Mouse (Mus musculus) MN1 (cell line): ENCODE results near the gene Exoc2.

Experiments
- DNase-seq: peaks from one replicate; pipeline ENCODE4 v3.0.0-alpha.2; 2016; ENCODE audit warnings: low spot score

The Exoc2 gene

DNA sequence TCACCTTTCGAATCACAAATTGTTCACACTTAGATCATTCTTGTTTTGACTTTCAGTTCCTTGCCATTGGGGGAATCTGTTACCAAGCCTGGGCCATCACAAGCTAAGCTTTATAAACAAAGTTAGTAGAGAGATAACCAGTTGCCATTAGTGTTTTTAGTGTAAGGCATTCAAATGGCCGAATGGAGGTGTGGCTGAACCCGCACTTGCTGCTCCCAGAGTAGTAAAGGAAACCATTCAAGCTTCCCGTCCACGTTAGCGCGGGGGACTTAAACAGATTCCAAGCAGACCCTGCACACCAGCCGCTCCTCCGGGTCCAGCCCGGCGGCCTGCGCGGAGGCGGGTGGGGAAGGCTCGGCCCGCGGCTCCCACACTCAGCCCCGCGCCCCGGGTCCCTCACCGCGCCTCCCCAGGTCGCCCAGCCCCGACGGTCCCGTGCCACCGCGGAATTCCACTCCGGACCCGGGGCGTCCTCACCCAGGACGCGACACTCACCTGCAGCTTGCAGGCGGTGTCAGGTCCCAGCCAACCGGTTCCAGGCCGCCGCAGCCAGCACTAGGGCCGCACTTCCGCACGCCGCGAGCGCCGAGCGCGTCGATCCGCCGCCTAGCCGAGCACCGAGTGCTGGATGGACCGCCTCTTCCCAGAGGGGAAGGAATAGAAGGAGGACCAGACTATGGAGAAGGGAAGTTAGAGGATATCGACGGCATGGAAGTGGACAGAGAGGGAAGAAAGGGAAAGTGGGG, at the start of gene Exoc2, which contains the start of gene Gm5447:
Gene Exoc2 (minus strand): TSS at position 593 of the 746 bp plus-strand sequence.
Gene Gm5447 (plus strand): TSS at position 704 of the 746 bp plus-strand sequence.
- DNase-seq, result peak; percentile 86

- DNase-seq, result no peak
These were observed 49.8 kb upstream of the Exoc2 start for GRCm38 (mm10) chr13:31023664-31024063.

- no peak for DNase-seq
These were observed 48.0 kb upstream of the Exoc2 start for GRCm38 (mm10) chr13:31021927-31022326.

DNA sequence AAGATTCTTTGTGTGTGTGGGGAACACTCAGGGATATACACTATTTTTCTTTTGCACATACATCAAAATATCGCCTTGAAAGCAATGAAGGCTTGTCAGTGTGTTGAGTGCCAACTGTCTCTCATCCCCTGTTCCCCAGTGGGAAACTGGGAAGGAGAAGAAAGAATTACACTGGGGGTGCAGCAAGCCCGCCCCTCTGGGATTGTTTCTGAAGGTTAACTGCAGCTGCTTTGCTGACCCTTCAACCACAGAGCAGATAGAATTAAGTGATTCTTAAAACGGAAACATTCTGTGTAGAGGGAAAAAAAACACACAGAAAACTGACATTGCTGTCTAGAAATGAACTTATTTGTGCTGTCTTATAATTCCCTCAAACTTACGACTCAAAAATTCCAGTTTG, 47.6 kb upstream of the Exoc2 start:
- DNase-seq, result no peak

- no peak for DNase-seq
These were observed 43.7 kb upstream of the Exoc2 start for GRCm38 (mm10) chr13:31017545-31017944.

DNA sequence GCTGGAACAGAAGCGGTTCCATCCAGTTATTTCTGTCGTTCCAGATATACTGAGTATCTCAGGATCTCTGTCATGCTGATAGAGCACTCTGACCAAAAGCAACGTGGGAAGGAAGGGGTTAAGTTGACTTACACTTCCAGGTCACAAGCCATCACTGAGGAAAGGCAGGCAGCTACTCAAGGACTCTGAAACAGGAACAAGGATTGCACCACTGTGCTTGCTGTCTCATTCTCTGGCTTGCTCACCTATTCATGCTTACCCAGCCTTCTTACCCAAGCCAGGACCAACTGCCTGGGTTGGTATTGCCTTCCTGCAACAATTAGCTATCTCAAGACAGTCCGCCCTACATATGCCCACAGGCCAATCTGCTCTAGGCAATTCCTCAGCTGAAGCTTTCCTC, 31.1 kb upstream of the Exoc2 start:
- no peak for DNase-seq

- no peak for DNase-seq
These were observed 30.6 kb upstream of the Exoc2 start for GRCm38 (mm10) chr13:31004458-31004857.

GRCm38 (mm10) chr13:30999799-31000198, 25.9 kb upstream of the Exoc2 start:
- DNase-seq, result no peak

- no peak for DNase-seq
These were observed 23.8 kb upstream of the Exoc2 start for GRCm38 (mm10) chr13:30997526-30998253.

DNA sequence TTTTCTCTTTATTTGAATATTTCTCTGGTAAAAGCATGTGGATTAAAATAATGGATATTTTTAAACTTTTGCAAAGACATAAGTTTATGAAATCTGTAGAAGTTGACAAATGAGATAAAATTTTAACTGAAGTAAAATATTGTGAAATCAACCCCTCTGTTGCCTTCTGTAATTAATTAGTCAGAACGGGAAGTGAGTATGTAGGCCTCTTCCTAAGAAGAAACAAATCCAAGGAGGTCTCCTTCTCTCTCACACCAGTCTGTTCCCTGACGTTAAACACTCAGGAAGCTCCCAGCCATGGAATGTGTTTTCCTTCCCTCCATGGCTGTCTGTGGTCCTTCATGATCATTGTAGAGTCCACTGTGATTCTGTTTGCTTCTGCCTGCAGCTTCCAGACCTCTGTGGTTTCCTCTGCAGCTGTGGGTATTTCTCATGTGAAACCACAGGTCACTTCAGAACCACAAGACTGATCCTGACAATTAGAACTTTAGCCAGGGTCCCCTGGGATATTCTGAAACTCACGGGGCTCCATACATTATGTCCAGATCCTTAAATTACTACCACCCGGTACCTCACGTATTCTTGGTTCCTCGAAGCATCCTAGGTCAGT, 20.5 kb upstream of the Exoc2 start:
- DNase-seq, result no peak

- DNase-seq, result peak; percentile 55
These were observed 19.9 kb upstream of the Exoc2 start for GRCm38 (mm10) chr13:30993819-30994218.

DNA sequence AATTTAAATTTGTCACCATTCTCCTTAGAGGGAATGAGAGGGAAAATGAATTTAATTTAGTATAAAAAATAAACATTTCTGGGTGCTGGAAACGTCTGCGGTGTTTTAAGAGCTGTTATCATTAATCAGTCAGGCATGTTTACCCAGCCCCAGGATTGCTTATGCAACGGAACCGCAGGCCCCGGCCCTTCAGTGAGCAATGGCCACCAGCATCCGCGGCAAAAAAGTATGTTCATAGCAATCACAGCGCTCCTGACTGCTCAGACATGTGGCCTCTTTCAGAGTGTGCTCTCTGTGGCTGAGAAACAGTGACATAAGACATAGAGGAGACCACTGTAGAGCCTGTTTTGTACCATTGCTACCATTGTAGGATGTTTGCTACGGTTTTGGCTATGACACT, 16.3 kb upstream of the Exoc2 start:
- DNase-seq, result no peak

DNA sequence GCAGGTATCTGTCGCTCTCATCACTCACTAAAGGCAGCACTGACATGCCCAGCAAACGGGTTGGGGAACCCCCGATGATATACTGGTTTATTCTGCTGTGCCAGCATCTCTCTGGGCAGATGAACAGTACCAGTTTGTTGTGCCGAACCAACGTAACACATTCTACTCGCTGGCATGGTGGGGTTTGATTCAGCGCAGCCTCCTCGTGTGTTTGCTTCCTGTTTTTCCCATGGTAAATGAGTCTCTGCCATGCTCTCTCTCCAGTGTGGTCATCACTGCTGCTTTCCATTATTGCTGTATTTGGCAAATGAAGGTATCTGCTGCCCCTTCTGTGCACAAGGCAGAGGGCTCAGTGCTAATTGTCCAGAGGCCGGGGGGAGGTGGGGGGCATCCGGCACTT, 15.8 kb upstream of the Exoc2 start:
- peak; percentile 30 for DNase-seq

- DNase-seq, result no peak
These were observed 13.8 kb upstream of the Exoc2 start for GRCm38 (mm10) chr13:30987686-30988085.

GRCm38 (mm10) chr13:30986934-30987455, 13.1 kb upstream of the Exoc2 start:
- no peak for DNase-seq

DNA sequence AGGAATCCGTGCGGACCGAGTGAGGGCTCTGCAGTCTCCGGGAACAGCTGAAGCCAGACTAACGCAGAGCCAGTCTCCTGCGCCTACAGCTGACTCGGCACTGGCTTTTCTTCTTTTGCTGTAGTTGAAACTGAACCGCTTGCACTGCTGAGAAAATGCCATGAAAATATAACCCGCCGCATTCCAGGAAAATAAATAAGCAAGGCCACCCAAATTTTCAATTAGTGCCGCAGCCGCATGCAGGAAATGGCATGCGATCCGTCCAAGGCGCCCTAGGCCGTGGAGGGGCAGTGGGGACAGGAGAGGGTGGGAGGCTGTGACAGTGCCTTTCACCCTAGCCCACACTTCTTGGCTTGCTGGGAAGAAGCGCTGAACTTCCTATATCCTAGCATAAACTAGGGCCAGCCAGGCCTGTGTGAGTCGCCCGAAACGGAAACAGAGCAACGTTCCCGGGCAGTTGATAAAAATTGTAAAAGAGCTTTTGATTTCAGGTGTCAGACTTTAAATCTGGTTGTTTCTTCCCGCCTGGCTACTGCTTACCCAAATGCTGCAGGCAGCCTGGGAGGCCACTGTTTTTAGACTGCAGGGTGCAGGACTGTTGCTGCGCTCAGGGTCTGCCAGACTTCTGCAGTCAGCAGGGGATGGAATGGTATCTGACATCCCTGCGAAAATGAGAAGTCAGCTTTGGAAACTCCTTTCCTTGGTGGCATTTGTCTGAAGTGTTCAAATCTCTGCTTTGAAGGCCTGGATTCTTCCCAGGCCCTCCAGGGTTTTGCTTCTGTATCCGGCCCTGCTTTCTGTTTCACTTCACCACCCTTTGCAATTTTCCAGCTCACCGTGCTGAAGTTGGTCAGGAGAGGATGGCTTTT, 11.9 kb upstream of the Exoc2 start:
- peak; percentile 26 for DNase-seq

GRCm38 (mm10) chr13:30985275-30985597, 11.3 kb upstream of the Exoc2 start:
- no peak for DNase-seq

GRCm38 (mm10) chr13:30981666-30982065, 7.8 kb upstream of the Exoc2 start:
- peak; percentile 24 for DNase-seq

GRCm38 (mm10) chr13:30978224-30978623, 4.3 kb upstream of the Exoc2 start:
- DNase-seq, result no peak

- no peak for DNase-seq
These were observed 2.7 kb upstream of the Exoc2 start for GRCm38 (mm10) chr13:30976536-30977084.

GRCm38 (mm10) chr13:30974247-30974630, 346 bp upstream of the Exoc2 start:
- peak; percentile 16 for DNase-seq

GRCm38 (mm10) chr13:30972102-30972501, 1.8 kb downstream of the Exoc2 start:
- DNase-seq, result peak; percentile 17
